ENCODE assay signal across 9 mouse cellular contexts in genomic region chr5:147323237-147323917, GRCm38 (mm10). TPM values are rescaled to one million over a fixed set of nuclear protein-coding genes. Genes with fewer than 3 reads are reported as not detected.
DNase-seq lines count a peak whose midpoint lies in the region; ATAC-seq and TF ChIP-seq lines count a peak whose summit lies in the region.
"Had no signal": no experiment of that assay in that cellular context is flagged by ENCODE, and none has a peak within 500 bp of the region (broad histone marks: within the 10 kb centered on the region; RNA-seq: fewer than 3 reads in every experiment).

No protein-coding gene starts in this region.

- CTCF ChIA-PET in Patski (lab: Charles Lee), result no interaction called here

- H3K4me2 ChIP-seq in forebrain, embryonic 16.5 days (ENCODE audit: low read length), result no peak overlapping the region
- H3K4me2 ChIP-seq in lung, embryonic 16.5 days (ENCODE audit: low read depth, low read length), result no peak overlapping the region
- H3K4me2 ChIP-seq: limb, embryonic 12.5 days had no signal

- no peak overlapping the region for H3K4me3 ChIP-seq in forebrain, embryonic 10.5 days
- H3K4me3 ChIP-seq in forebrain, embryonic 16.5 days (replicated peaks; ENCODE audit: low read length), result no peak overlapping the region
- H3K4me3 ChIP-seq in lung, embryonic 16.5 days (ENCODE audit: low read length), result no peak overlapping the region
- H3K4me3 ChIP-seq in small intestine, adult 2 months (ENCODE audit: low read depth, low read length), result no peak overlapping the region
- H3K4me3 ChIP-seq: limb, embryonic 12.5 days had no signal

- no peaks in the 10 kb centered on the region for H3K36me3 ChIP-seq in forebrain, embryonic 10.5 days (replicated peaks)
- H3K36me3 ChIP-seq in forebrain, embryonic 16.5 days (ENCODE audit: control insufficient read depth, insufficient read depth), result no peaks in the 10 kb centered on the region
- H3K36me3 ChIP-seq in lung, embryonic 16.5 days (ENCODE audit: control insufficient read depth, insufficient read depth, low read length), result no peaks in the 10 kb centered on the region
- no peaks in the 10 kb centered on the region for H3K36me3 ChIP-seq in small intestine, adult 2 months (ENCODE audit: control insufficient read depth, insufficient read depth, low read length)
- H3K36me3 ChIP-seq: limb, embryonic 12.5 days had no signal

- H3K4me1 ChIP-seq in forebrain, embryonic 10.5 days, result no peaks in the 10 kb centered on the region
- no peaks in the 10 kb centered on the region for H3K4me1 ChIP-seq in forebrain, embryonic 16.5 days (replicated peaks; ENCODE audit: control insufficient read depth, insufficient read depth, low read length)
- H3K4me1 ChIP-seq in lung, embryonic 16.5 days (replicated peaks; ENCODE audit: control insufficient read depth, insufficient read depth, low read length), result no peaks in the 10 kb centered on the region
- H3K4me1 ChIP-seq in small intestine, adult 2 months (ENCODE audit: control insufficient read depth, insufficient read depth, insufficient read length, low read length), result no peaks in the 10 kb centered on the region
- H3K4me1 ChIP-seq: limb, embryonic 12.5 days had no signal

- H3K27ac ChIP-seq in forebrain, embryonic 10.5 days, result no peak overlapping the region
- H3K27ac ChIP-seq in forebrain, embryonic 16.5 days (ENCODE audit: low read length), result no peak overlapping the region
- no peak overlapping the region for H3K27ac ChIP-seq in lung, embryonic 16.5 days (ENCODE audit: low read length)
- H3K27ac ChIP-seq in small intestine, adult 2 months (ENCODE audit: insufficient read depth, low read depth, low read length), result no peak overlapping the region
- H3K27ac ChIP-seq: limb, embryonic 12.5 days had no signal

- peak; percentile 97 for TF ChIP-seq CTCF in Patski (IDR thresholded peaks at IDR 0.05)
- peak; percentile 85; the same call in 1 of the 2 replicates for TF ChIP-seq CTCF in small intestine, adult 2 months (IDR thresholded peaks at IDR 0.05; ENCODE audit: extremely low read depth, insufficient read length, insufficient replicate concordance, low read depth, low read length)

- WGBS in forebrain, embryonic 10.5 days, result 21% methylated on average over 17 of the region's 17 CpGs
- WGBS in forebrain, embryonic 16.5 days, result 20% methylated on average over 17 of the region's 17 CpGs
- WGBS in lung, embryonic 16.5 days, result 13% methylated on average over 17 of the region's 17 CpGs
- WGBS in small intestine, adult 2 months, result 5% methylated on average over 17 of the region's 17 CpGs

- TF ChIP-seq POLR2A in small intestine, adult 2 months (IDR thresholded peaks at IDR 0.05; ENCODE audit: low read depth, low read length), result no peak

- peak; percentile 76 for DNase-seq in forebrain, embryonic 10.5 days (ENCODE audit: extremely low spot score, low spot score)
- no peak for DNase-seq in Patski (ENCODE audit: low read depth, low spot score)
- peak; percentile 22 for DNase-seq in cerebellum, adult 9-11 months
- DNase-seq in kidney, postnatal 25 days, result peak; percentile 64 to 83

- no peaks in the 10 kb centered on the region for H3K9me3 ChIP-seq in forebrain, embryonic 10.5 days
- H3K9me3 ChIP-seq in forebrain, embryonic 16.5 days (ENCODE audit: control insufficient read depth, low read length), result no peaks in the 10 kb centered on the region
- no peaks in the 10 kb centered on the region for H3K9me3 ChIP-seq in lung, embryonic 16.5 days (ENCODE audit: control insufficient read depth, low read length)
- H3K9me3 ChIP-seq: limb, embryonic 12.5 days had no signal

- no peak overlapping the region for H3K9ac ChIP-seq in forebrain, embryonic 16.5 days (replicated peaks; ENCODE audit: low read depth, low read length)
- H3K9ac ChIP-seq in lung, embryonic 16.5 days (ENCODE audit: low read length), result no peak overlapping the region
- H3K9ac ChIP-seq: limb, embryonic 12.5 days had no signal

- in situ Hi-C loops in Patski (cut with MboI; ENCODE audit: low pct_unique_long_range_greater_than_20kb), result loop anchor here (5.0 kb wide), 1 partner anchor 91 kb away; no protein-coding TSS in a partner anchor

- H3K27me3 ChIP-seq in forebrain, embryonic 10.5 days (ENCODE audit: poor library complexity, severe bottlenecking), result peaks cover 51% of the 10 kb centered on the region
- H3K27me3 ChIP-seq in forebrain, embryonic 16.5 days (replicated peaks; ENCODE audit: control insufficient read depth, insufficient read depth, low read length), result peaks cover 37% of the 10 kb centered on the region
- peaks cover 14% of the 10 kb centered on the region for H3K27me3 ChIP-seq in Patski
- peaks cover 30% of the 10 kb centered on the region for H3K27me3 ChIP-seq in lung, embryonic 16.5 days (ENCODE audit: control insufficient read depth, insufficient read depth, low read depth, low read length)
- H3K27me3 ChIP-seq in small intestine, adult 2 months (ENCODE audit: control insufficient read depth, insufficient read depth, low read length), result no peaks in the 10 kb centered on the region

- no peak for ATAC-seq in forebrain, embryonic 16.5 days
- peak; percentile 70 for ATAC-seq in Patski
- ATAC-seq in granulocyte monocyte progenitor cell, adult 5-6 weeks (replicated peaks; ENCODE audit: poor library complexity, severe bottlenecking), result peak; percentile 74
- peak; percentile 38; the same call in 1 of the 2 replicates for ATAC-seq in lung, embryonic 16.5 days (ENCODE audit: low read depth)

- POLR2A ChIA-PET in Patski (lab: Charles Lee), result no interaction called here

RNA-seq across cellular contexts. Expression of gene Urad, which starts 1.1 kb away (rescaled TPM):
- not detected in 2 replicates for polyA plus RNA-seq in forebrain, embryonic 10.5 days (2016; fragmentation: Nextera tagmentation; extraction: Ambion mirVana)
- polyA plus RNA-seq in forebrain, embryonic 16.5 days (2015; fragmentation: Nextera tagmentation; extraction: Ambion mirVana), result not detected in 2 replicates
- polyA plus RNA-seq in Patski (2021), result not detected
- not detected in 2 replicates for total RNA-seq in granulocyte monocyte progenitor cell, adult 5-6 weeks (2014; fragmentation: Nextera tagmentation)
- total RNA-seq in granulocyte monocyte progenitor cell, adult 5-6 weeks (2017), result not detected in 2 replicates
- polyA plus RNA-seq in lung, embryonic 16.5 days (2015; fragmentation: Nextera tagmentation; extraction: Ambion mirVana), result not detected in 2 replicates
- polyA plus RNA-seq in small intestine, adult 2 months (2012; rRNA removed), result 3.1 and 4.7 TPM in 2 replicates
- polyA plus RNA-seq: limb, embryonic 12.5 days had no signal

RNA-seq across cellular contexts. Expression of gene Cdx2, which starts 16.3 kb away (rescaled TPM):
- not detected in 2 replicates for polyA plus RNA-seq in forebrain, embryonic 10.5 days (2016; fragmentation: Nextera tagmentation; extraction: Ambion mirVana)
- polyA plus RNA-seq in forebrain, embryonic 16.5 days (2015; fragmentation: Nextera tagmentation; extraction: Ambion mirVana), result not detected in 2 replicates
- 0.13 TPM for polyA plus RNA-seq in Patski (2021)
- not detected in 2 replicates for total RNA-seq in granulocyte monocyte progenitor cell, adult 5-6 weeks (2014; fragmentation: Nextera tagmentation)
- total RNA-seq in granulocyte monocyte progenitor cell, adult 5-6 weeks (2017), result not detected in 2 replicates
- 0.09 TPM in 1 of 2 replicates, not detected in the other for polyA plus RNA-seq in lung, embryonic 16.5 days (2015; fragmentation: Nextera tagmentation; extraction: Ambion mirVana)
- 116 and 344 TPM in 2 replicates for polyA plus RNA-seq in small intestine, adult 2 months (2012; rRNA removed)
- polyA plus RNA-seq: limb, embryonic 12.5 days had no signal

RNA-seq across cellular contexts. Expression of gene Pdx1, which starts 53.6 kb away (rescaled TPM):
- not detected in 2 replicates for polyA plus RNA-seq in forebrain, embryonic 10.5 days (2016; fragmentation: Nextera tagmentation; extraction: Ambion mirVana)
- not detected in 2 replicates for polyA plus RNA-seq in forebrain, embryonic 16.5 days (2015; fragmentation: Nextera tagmentation; extraction: Ambion mirVana)
- polyA plus RNA-seq in Patski (2021), result not detected
- total RNA-seq in granulocyte monocyte progenitor cell, adult 5-6 weeks (2014; fragmentation: Nextera tagmentation), result not detected in 2 replicates
- not detected in 2 replicates for total RNA-seq in granulocyte monocyte progenitor cell, adult 5-6 weeks (2017)
- not detected in 2 replicates for polyA plus RNA-seq in lung, embryonic 16.5 days (2015; fragmentation: Nextera tagmentation; extraction: Ambion mirVana)
- 0.32 and 65.5 TPM in 2 replicates for polyA plus RNA-seq in small intestine, adult 2 months (2012; rRNA removed)
- polyA plus RNA-seq: limb, embryonic 12.5 days had no signal

Comparison
In these comparisons a context has a peak if more than half of its experiments do, and no peak if none do; other contexts are left out.
1. RNA of gene Cdx2, which starts 16.3 kb away (polyA plus RNA-seq): 116 to 344 TPM in small intestine, adult 2 months; 0.13 TPM in Patski (single experiment), not detected in forebrain, embryonic 10.5 days, not detected in forebrain, embryonic 16.5 days and 0.09 TPM in lung, embryonic 16.5 days; every median in the first group is over 100 times any median in the second.